Mouse (Mus musculus) testis, adult 2 months (tissue): ENCODE data around the gene Mcoln2.

Experiments
- CTCF ChIP-seq: fragments of 200-500 bp; IDR thresholded peaks from 2 replicates; pipeline ENCODE4 v1.5.1; 2012; ENCODE audit warnings: low read depth, mild to moderate bottlenecking, inconsistent platforms, low read length, moderate library complexity; ENCODE audit not compliant: control insufficient read depth, insufficient read depth, insufficient replicate concordance
- POLR2A ChIP-seq: fragments of 200-500 bp; IDR thresholded peaks from 2 replicates; pipeline ENCODE4 v1.6.1; 2012; ENCODE audit warnings: low read depth, mild to moderate bottlenecking, inconsistent platforms, low read length, moderate library complexity; ENCODE audit not compliant: control insufficient read depth

GRCm38 (mm10) chr3:146189933-146190332 lies 40.3 kb downstream of the Mcoln2 start:
- TF ChIP-seq CTCF (no peak), POLR2A (no peak)
